Mouse (Mus musculus) layer of hippocampus, adult 9-11 months (tissue): ENCODE measurements around the gene Col4a1.

Experiments
- DNase-seq: peaks from one replicate; pipeline ENCODE4 v3.0.0; 2022

Col4a1 gene

DNA sequence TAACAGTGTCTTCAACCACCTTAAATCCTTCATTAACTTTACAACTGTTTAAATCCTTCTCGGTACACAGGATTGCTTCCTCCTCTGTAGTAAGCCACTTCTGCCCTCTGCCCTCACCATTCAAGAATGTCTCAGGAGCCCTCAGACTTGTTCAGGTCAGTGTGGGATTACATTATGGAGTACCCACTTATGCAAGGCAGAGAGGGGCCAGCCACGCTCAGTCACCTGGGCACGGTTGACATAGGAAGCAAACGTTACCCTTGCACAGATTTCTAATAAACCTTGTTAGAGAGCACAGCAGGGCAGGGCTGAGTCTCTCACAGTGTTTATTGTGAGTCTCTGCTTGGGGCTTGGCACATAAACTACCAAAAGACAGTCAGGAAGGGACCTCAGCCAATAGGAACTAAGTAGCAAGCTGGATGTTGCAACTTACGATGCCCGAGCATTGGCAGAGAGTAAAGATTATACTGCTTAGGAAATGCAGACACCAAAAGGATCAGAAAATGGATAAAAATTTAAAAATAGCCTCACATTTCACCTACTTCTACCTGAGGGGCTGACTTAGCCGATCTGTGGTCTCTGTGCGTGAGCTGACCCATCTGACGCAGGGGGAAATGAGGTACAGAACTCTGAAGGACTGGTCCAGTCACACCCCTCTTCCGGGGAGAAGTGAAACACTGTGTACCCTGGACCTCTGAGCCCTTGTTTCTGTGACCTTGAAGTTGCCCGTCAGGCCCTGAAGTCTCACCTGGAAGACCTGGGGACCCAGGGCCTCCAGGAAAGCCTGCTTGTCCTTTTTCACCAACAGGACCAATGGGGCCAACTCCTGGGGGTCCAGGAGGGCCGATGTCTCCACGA, 86.8 kb downstream of the Col4a1 start:
- DNase-seq: no peak

DNA sequence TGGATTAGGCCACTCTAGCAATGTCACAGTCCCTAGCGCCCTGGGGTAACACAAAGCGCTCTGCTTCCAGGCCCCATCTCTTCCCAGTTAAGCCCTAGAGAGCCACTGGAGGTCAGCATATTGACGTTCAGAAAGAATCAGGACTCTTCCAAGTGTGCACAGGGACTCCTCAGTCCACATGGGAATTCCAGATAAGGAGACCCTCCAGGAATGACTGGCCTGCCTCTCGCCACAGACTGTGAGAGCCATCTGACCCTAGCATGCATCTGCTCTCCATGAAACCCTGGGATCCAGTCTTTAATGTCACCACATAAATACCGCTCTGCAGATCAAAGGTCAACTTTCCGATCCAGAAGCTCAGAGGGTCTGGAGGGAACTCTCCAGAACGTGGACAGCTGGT, 88.4 kb downstream of the Col4a1 start:
- DNase-seq: no peak

DNA sequence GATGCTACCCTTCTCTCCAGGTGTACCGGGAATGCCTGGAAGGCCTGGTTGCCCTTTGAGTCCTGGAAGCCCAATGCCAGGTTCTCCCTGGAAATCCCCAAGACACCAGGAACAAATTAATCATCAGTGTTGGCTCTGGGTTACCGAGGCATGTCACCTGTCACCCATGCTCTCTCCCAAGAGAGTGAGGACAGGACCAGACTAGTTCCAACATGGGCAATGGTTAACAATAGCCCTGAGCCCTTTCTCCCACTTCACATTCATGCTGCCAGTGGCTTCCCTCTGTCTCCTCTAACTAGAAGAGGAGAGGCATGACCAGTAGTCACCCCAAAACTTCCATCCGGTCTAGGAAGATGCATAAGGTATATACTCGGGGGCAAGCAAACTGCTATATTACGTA, 91.3 kb downstream of the Col4a1 start:
- no peak for DNase-seq

DNA sequence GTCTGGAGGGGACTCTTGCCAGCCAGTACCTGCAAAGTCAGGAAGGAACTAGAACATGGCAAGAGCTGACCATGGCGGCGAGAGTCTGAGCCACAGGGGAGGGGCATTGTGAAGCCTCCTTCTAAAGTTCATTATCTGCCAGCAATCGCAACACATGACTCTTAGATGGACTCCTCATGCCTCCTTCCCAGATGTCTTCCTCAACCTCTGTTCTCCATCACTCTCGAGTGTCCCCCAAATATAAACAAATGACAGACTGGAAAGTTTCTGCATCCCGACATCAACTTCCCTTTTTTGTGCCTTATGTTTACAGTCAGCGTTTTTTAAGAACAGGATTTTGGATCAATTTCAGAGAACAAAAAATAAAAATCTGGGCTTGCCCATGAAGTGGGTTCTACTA, 93.3 kb downstream of the Col4a1 start:
- DNase-seq: no peak

DNA sequence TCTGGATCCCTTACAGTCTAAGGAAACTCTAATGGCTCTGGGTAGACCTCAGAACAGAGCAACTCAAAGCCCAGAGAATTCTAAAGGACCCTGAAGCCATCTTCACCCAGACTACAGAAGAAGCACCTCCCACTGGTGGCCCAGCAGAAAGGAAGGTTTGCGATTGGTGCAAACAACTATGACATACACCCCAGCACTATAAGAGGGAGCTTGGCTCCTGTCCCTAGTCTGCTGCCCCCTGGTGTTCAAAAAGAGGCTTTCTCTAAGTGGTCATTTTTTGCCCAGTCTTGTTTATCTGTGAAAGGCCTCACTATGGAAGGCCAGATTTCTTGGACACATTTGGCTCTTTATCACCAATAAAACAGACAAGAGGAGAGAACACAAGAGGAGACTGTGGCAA, 97.4 kb downstream of the Col4a1 start:
- DNase-seq: peak; percentile 45

DNA sequence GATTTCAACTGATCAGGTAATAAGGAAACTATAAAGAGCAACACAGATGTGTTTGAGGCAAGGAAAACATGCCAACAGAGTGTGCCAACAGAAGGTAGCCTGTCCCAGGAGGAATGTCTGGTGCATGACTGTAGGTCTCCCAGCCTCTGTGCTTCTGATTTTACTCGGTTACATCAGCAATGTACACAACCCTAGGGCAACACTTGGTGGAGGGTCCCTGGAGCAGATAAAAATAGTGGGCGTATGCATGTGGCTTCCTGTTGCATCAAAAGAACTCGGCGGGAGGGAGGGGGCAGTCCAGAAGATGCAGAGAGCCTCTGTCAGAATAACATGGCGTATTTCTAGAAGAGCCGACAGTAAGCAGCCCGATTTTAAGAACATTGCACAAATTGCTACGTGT, 106.1 kb downstream of the Col4a1 start:
- no peak for DNase-seq

DNA sequence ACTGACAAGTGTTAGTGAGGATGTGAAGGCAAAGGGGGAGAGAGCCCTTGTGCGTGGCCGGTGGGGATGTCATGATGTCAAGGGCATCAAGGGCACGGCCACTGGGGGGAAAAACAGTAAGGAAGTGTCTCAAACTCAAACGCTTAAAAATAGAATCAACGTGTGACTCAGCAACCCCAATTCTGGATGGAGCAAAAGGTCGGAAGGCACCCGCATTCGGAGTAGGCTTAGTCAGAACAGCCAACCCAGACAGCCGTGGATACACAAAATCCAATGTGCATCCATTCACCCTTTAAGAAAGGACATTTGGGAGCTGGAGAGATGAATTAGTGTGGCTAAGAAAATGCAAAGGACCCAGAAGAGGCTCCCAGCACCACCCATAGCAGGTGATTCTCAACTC, 107.1 kb downstream of the Col4a1 start:
- DNase-seq: no peak

DNA sequence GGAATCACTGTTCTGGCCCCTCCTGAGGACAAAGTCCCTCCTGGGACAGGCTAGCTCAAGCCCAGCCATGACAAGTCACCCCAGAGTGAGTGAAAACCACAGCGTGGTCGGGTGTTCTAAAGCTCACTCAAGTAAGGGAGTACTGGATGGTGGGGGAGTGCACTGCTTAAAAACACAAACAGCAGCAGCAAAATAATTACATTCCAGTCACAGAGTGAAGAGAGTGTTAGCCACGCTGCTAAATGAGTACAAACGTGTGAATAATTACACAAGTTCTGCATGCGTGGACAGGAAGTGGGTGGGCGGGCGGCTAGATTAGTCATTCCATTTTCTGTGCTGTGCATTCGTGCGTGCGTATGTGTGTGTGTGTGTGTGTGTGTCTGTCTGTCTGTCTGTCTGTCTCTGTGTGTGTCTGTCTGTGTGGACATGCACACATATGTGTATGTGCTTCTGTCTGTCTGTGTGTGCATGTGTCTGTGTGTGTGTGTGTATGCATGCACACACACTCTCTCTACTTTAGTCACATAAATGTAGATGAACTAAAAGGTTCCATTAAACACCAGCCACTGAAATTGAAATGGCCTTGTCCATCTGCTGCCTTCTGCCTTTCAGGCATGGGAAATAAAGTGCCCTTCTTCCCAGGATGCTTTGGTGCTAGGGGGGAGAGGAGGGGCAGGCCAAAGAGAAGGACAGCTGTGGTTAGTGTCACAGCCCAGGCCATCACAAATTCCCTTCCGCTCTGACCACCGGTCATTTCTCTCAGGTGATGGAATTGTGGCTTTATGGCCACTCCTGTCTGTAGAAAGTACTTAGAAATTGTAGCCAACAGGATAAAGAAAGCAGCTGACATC, 109.1 kb downstream of the Col4a1 start:
- DNase-seq: peak; percentile 30

DNA sequence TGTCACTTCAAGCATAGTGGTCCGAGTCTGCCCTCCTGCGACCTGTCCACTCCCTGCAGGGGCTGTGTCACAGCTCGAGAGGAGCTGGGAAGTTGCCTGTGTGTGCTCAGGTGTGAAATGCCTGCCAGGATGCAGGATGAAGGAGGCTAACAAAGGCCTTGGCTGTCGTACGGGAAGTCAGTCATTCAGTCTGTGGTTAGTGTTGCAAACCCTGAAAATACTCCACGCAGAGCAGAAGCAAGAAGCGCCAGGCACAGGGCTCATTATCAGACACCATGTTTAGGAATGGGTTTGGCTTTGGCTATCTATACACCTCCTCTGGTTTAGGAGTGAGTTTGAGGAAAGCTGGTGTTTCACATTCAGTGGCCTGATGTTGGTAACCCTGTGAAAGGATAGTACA, 114.0 kb downstream of the Col4a1 start:
- DNase-seq: no peak

DNA sequence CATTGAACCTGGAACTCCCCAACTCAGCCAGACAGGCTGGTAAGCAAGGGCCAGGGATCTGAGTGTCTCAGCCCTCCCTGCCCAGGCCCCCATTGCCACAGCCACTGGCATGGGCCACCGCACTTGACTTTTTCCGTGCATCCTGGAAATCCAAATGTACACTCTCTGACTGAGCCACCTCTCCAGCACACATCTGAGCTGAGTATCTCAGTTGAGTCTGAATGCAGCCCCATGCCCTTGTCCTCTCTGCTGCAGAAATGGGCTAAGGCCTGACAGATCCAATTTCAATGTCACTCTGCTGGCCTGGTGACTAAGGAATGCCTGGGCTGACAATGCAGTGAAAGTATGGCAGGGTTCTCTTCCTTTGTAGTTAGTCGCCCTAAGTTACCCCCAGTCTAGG, 114.6 kb downstream of the Col4a1 start:
- no peak for DNase-seq

DNA sequence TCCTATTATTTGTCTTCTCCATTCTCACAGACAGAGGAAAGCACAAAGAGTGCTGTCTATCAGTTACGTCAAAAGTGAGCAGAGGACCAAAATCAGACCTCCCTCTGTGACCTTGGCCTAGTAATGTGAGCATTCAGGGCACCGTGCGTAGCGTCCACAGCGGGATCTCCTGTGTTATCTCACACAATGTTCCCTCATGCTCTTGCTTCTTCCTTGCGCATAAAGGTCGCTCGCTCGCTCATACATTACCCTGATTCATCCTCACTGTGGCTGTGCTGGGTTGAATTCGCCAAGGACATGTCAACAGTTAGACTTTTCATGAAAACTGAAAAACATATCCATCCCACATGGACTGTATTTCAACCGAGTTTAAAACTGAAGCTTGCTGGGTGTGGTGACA, 115.4 kb downstream of the Col4a1 start:
- no peak for DNase-seq

DNA sequence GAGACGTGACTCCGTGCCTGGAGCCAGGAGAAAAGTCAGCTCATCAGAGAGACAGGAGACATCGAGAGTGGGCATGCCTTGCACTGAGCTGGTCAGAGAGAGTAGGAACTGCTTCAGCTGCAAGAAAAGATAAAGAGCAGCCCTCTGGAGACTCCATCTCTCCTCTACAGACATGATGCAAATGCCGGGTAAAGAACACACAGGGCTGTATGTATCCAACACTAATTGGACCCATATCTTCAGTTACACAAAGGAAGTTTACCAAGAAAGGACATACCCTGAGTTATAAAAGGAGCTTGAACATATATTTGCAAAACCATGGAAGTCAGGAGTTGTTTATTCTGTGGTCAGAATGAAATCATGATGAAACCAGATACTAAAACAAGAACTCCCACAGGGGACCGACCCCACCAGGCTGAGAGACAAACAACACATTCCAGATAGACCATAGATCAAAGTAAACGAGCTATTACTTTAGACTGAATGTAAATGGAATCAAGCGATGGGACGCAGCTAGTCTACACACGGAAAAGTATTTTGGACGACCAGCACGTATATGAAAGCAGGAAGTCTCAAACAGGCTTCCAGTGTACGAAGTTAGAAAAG, 119.8 kb downstream of the Col4a1 start:
- no peak for DNase-seq

DNA sequence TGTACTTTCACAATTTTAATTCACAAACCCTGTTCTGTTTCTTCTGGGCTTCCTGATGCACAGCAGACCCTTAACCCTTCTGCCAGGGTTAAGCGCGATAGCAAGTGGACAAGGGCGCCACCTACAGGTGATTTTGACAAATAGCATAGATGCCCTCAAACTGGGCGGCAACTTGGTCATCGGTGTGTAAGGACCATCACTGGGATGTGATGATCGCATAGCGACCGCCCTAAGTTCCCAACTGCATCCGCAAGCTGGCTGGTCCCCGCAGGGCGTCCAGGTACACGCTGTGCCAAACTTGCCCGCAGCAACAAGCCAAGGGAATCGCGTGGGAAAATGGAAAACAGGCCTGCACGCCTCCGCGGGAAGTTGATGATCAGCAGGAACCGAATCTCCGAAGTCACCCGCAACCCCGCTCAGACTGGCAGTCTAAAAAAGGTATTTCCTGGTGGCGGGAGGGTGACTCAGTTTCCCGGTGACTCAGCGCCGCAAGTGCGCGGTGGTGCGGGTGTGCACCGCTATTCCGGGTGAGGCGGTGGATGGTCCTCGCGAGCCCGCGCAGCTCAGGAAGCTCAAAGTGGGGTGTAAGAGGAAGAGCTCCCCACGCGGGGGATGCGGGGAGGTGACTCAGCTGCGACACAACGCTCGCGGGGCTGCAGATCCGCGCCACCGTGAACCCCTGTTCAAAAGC, 124.9 kb downstream of the Col4a1 start:
- peak; percentile 54 for DNase-seq

DNA sequence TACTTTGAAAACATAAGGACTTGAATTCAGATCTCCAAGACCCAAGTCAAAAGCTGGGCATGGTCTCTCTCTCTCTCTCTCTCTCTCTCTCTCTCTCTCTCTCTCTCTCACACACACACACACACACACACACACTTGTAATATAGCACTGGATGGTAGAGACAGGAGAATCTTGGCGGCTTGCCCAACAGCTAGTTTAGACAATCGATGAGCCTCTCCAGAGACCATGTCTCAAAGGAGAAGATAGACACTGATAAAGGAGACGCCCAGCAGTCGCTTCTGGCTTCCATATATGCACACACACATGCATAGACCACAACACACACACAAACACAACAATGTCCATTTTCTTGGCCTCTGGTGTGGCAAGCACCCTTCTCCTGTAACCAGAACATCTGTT, 126.2 kb downstream of the Col4a1 start:
- no peak for DNase-seq

DNA sequence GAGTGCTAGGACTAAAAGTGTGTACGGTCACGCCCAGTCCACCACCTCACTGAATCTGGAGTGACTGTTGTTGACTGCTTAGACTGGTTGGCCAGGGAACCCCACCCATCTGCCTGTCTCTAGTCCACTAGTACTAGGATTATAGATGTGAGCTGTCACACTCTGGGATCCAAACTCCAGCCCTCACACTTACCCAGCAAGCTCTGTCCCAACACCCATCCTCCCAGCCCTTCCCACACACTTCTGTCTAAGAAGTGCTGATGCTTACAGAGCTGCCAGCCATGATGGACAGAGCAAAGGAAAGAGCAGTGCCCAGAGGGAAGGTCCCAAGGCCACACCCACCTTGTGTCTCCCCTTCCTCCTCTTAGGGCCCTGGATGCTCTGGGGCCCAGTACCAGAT, 127.0 kb downstream of the Col4a1 start:
- DNase-seq: no peak

DNA sequence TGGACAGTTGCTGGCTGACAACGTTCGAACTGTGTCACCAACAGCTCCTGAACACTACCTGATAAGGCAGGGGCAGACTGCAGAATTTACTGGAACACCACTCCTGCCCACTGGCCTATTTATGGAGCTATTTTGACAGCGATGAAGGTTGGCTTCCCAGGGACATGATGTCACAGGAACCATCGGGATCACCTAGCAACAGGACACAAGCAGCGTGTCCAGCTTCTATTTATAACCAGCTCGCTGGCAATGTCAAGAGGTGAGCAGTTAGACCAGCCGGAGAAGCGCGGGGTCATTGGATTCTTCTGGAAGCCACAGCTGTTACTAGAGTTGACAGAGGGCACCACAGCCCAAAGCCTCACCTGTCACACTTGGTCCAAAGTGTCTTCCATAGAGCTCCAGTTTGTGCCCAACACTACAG, 129.0 kb downstream of the Col4a1 start:
- no peak for DNase-seq

DNA sequence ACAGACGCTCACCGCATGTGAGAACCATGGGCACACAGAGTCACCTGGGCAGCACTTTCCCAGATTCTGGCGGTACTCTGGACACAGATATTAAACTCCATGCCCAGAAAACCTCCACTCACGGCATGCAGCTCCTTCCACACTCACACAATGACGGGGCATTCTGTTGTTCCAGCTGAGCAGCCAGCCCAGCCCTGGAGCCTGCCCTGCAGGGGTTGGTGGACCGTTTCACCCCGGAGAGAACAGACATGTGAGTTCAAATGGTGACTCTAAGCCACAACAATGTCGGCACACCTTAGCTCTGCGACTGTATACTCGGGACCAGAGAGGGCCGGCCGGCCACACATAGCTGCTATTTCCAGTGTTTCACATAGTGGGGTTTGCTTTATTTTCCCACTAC, 130.0 kb downstream of the Col4a1 start:
- no peak for DNase-seq

DNA sequence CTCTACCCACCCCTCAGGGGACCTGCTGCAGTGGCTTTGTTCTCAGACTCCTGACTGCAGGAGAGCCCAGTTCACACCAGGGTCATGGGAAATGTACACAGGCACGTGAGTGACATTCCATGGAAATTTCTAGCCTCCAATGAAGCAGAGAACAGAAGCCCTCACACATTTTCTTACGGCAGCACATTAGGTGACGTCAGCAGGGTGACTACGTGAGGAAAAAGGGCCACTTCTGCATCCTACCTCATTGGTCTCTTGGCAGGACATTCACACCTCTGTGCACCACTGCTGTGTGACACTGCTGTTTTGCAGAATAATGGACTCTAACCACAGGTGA, 130.5 kb downstream of the Col4a1 start:
- DNase-seq: no peak

DNA sequence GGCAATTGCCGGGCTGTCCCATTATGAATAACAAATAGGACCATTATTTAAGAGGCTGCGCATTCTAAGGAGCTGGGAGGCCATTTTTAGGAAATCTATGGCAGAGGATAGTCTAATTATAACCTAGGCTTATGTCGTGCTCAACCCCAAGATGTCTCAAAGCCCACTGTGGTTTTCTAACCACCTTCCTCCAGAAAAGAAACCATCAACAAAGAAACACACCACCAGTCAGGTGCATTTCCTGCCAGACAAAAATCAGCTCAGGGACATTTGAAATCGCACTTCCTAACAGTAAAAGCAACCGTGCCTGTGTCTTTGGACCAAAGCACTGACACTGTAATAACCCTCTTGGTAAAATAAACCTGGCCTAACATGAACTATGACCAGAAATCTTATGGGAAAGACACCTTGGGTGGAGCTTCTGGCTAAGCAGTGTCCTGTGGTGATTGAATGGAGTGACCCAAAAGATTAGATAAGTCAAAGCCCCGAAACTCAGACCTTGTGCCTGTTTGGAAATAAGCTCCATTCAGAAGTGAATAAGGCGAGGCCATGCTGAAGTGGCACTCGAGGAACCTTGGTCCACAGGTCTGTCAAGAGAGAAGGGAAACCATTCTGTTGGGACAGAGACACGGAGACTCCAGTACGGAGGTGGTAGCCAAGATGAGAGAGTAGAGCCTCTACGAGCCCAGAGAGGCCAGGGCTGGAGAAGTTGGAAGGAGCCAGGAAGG, 131.0 kb downstream of the Col4a1 start:
- DNase-seq: no peak

DNA sequence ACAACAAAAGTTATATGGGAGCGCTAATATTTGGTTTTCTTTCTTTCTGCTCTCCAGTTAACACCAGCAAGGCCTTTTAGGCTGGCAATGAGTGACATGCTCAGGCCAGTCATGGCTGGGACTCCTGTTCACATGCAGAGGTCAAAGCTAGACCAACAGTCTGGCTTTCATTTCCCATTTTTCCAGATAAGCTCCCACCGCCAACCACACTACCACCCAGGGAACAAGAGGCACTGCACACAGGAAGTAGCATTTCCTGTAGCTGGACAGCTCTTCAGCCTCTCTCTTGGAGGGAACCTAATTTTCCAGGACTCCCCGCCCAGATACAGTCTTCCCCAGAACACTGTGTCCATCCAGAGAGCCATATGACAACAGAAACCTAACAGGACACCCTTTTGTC, 132.8 kb downstream of the Col4a1 start:
- DNase-seq: no peak

DNA sequence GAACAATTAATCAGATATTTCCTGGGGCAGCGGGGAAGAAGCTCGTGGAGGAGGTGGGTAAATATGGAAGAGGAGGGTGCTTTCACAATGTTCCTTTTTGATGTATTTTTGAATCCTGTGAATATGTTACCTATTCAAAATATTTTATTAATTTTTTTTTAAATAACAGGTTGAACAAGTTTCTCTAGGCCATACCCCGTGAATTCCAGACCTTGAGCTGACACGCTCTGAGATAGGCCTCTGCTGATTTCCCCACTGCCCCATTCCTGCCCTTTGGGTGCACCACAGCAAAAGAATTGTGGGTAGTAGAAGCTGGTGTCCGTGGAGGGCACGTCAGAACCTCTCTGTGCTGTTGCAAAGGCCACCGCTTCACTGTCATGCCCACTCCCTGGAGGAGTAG, 136.2 kb downstream of the Col4a1 start:
- no peak for DNase-seq
